Mouse (Mus musculus) right cerebral cortex, postnatal 36 days (tissue): Measurements from ENCODE around the gene Gna13.
"Not testable (repeated sequence)": the region's sequence is repeated elsewhere in the genome, so short reads cannot be mapped to it uniquely, and the experiment has no call there.

Experiments
- DNase-seq, 2 experiments: peaks; one replicate each; pipeline ENCODE4 v3.0.0; 2022; ENCODE audit warnings: low spot score in 2 of 2, mixed read lengths in 1 of 2

Gna13 gene

DNA sequence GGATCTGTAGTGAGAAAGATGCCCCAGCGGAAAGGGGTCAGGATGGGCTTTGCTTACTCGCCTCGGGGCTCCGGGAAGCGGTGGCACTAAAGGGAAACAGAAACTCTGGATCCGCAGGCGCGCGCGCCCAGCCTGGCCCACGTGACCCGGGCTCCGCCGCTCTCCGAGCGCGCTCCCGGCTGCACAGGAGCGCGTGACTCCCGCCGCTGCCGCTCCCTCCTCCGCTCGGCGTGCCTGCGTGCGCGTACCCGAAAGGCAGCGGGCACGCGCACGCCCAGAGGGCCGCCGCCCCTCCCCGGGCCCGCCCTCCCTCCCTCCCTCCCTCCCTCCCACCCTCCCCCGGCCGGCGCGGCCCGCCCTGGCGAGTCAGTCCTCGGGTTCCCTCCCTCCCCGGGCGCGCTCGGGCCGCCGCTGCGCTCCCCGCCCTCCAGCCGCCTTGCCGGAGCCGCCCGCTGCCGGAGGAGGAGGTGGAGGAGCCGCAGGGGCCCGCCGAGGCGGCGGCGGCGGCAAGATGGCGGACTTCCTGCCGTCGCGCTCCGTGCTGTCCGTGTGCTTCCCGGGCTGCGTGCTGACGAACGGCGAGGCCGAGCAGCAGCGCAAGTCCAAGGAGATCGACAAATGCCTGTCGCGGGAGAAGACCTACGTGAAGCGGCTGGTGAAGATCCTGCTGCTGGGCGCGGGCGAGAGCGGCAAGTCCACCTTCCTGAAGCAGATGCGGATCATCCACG lies at the start of gene Gna13:
Gene Gna13 (plus strand): TSS at position 369 of the 728 bp plus-strand sequence.
- DNase-seq = peak; percentile 85 to 89

DNA sequence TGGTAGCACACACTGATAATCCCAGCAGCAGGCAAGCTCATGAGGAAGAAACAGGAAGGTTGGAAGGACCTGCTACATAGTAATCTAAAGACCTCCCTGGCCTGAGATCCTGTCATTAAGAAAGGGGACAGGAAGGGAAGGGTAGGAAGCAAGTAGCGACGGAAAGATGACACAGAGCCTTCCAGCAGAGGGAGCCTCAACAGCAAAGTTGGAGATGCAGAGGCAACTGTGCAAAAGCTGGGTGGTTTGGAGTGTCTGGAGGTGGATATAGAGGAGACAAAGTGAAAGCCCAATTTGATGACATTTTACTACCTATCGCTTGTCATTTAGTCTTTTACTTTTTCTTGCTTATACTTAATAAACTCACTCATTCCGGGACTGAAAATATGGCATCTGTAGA lies 45.7 kb upstream of the Gna13 start:
- DNase-seq = no peak

DNA sequence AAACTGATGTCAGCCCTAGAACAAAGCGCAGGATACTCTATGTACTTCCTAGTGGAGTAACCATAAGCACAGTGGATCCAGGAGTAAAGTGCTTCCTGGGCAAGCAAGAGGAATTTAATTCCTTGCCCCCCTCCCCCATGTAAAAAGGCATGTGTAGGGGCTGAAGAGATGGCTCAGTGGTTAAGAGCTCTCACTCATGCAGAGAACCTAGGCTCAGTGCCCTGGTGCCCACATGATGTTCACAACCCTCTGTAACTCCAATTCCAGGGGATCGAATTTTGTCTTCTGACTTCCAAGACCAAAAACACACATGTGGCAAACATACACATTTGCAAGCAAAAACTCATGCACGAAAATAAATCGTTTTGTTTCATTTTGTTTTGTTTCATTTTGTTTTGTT lies 43.2 kb upstream of the Gna13 start:
- no peak for DNase-seq

DNA sequence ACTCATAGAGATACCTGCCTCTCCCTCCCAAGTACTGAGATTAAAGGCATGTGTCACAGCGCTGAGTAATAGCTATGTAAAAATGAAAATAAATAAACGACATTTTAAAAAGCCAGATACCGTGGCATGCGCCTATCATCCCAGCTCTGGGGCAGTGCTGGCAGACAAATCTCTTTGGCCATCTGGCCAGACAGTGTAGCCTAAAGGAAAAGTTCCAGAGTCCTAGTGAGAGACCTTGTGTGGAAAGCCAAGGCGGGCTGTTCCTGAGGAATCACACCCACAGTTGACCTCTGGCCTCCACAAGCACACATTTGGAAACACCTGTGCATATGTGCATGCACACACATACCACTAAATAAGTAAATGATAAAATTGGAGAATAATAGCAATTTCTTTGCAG lies 42.7 kb upstream of the Gna13 start:
- no peak for DNase-seq

- peak; percentile 26 to 51 for DNase-seq
Measured at GRCm38 (mm10) chr11:109320361-109320933, 42.2 kb upstream of the Gna13 start.

DNA sequence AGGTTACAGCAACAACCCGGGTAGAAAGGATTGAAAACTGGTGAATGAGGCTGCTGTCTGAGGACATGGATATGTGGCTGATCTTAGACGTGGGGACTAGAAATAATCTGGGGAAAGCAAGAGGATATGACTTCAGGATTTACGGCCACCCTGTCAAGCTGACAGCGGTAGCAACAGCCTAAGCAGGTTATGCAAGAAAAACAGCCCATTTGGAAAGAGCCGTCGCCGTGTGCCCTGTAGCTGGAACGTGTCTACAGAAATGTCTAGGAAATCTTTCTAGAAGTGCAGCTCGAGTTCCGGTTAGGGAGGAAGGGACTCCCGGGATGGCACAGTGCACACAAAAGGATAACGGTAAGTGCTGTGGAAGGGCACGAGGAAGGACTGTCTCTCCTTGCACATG lies 36.4 kb upstream of the Gna13 start:
- DNase-seq = no peak

- DNase-seq = no peak
Measured at GRCm38 (mm10) chr11:109327381-109327780, 35.2 kb upstream of the Gna13 start.

- no peak for DNase-seq
Measured at GRCm38 (mm10) chr11:109327952-109328351, 34.7 kb upstream of the Gna13 start.

- no peak for DNase-seq
Measured at GRCm38 (mm10) chr11:109329331-109329730, 33.3 kb upstream of the Gna13 start.

- no peak for DNase-seq
Measured at GRCm38 (mm10) chr11:109330706-109331393, 31.8 kb upstream of the Gna13 start.

GRCm38 (mm10) chr11:109331424-109331824 lies 31.2 kb upstream of the Gna13 start:
- peak; percentile 84 to 85 for DNase-seq

DNA sequence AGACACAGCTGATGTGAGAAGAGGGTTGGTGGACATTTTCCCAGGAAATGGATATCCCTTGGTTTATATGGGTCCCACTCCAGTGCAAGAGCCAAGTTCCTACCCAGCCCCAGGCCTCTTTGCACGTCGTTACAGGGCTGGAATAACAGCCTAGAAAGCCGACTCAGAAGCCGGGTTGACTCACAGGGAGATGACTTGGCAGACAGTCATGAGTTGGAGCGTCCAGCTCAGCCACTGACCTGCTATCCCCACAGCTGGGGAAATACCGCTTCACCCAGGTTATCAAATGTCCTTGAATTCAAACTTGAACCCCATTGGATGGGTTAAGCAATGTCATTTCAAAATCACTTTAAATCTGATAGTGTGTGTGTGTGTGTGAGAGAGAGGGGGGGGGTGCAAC lies 29.9 kb upstream of the Gna13 start:
- no peak for DNase-seq

- no peak for DNase-seq
Measured at GRCm38 (mm10) chr11:109334773-109335172, 27.9 kb upstream of the Gna13 start.

DNA sequence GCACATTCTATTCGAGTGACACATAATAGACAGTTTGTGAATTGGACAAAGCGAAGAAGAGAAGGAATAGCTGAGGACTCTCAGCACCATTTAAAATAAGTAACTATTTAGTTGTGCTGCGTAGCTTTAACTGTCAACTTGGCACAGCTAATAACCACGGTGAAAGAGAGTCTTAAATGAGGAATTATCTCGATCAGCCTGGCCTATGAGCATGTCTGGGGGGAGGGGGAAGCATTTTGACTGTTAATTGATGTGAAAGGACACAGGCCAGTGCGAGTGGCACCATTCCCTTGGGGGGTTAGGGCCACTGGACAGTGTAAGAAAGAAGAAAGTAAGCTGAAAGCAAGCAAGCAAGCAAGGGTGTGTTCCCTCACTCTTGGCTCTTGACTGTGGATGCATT lies 26.7 kb upstream of the Gna13 start:
- no peak for DNase-seq

GRCm38 (mm10) chr11:109339155-109339938 lies 23.3 kb upstream of the Gna13 start:
- no peak for DNase-seq

DNA sequence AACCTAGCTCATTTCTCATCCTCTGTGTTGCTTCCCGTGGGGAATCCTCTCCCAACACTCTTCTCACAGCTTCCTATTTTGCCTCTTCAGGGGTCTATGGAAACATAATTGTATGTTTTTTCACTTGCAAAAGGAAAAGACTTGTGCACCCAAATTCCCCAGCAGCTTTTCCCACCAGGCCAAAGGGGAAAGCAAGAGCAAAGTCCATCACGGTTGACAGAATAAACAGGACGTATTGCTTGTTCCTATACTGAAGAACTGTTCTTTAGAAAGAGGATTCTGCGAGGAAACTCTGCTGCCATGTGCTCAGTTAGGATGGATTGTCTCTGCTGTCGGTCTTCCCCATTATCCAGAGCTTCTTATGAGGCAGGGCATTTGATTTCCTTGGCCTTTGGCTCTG lies 22.1 kb upstream of the Gna13 start:
- DNase-seq = no peak

DNA sequence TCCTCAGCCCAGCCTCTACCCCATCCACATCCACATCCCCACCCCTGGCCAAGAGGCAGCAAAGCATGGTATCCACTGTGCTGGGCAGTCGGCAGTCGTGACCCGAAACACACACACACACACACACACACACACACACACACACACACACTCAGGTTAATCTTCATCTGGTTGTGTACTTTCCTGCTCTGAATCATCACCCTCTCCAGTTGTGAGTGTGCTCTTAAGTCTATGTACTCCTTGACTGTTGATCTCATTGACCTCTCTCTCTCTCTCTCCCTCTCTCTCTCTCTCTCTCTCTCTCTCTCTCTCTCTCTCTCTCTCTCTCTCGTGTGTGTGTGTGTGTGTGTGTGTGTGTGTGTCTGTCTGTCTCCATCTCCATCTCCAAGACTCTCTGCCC lies 20.0 kb upstream of the Gna13 start:
- DNase-seq = not testable (repeated sequence)

- no peak for DNase-seq
Measured at GRCm38 (mm10) chr11:109343558-109343957, 19.1 kb upstream of the Gna13 start.

DNA sequence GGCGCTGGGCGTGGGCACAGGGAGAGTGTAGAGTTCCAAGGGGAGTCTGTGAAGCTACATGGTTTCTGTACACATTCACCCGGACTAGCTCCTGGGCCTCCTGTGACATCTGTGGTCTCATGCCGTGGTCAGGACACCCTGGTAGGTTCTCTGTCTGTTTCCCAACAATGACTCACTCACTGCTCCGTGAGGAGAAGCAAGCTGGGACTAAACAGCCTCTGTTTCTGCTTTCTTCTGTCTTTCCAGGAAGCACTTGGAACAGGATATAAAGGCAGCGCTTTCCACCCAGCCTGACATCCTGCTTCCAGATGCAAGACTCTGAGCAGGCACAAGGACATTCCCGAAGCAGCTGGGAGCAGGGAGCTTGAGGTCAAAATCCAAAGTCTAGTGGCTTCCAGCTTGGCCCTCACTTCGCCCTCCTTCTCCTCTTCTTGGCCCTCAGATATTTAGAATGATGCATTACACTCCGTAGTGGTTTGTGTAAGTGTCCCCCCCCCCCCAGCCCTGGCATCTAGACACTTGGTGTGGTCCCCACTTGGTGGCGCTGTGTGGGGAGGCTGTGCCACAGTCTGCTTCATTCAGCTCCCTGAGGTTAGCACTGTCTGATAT lies 18.5 kb upstream of the Gna13 start:
- DNase-seq = no peak

DNA sequence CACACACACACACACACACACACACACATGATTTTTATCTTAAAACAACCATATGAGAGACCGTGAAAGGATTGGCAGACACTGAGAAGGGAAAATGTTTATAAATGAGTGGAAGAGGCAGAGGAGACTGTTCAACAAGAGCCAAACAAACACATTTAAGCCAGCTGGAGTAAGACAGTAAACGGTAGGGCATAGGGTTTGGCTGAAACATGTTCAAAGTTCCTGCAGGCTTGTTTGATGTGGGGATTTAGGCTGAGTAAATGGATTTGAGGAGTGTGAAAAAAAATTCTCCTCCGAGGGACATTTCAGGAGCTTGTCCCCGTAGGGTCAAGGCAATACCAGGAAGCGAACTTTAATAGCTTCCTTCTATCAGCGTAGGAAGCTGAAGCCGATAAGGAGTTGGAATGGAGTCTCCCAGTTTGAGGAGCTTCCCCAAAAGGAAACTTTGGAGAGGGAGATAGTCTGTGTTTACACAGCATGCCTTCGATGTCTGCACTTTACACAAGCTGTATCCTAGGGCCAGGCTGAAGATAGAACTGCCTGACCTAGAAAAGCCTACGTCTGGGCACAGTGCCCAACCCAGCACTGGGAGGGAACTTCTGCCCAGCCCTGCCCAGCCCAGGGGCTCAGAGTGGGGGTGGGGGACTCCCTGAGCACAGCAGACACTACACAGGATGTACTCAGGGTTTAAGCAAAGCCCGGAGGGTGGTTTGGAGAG lies 15.2 kb upstream of the Gna13 start:
- peak; percentile 61 to 74 for DNase-seq

DNA sequence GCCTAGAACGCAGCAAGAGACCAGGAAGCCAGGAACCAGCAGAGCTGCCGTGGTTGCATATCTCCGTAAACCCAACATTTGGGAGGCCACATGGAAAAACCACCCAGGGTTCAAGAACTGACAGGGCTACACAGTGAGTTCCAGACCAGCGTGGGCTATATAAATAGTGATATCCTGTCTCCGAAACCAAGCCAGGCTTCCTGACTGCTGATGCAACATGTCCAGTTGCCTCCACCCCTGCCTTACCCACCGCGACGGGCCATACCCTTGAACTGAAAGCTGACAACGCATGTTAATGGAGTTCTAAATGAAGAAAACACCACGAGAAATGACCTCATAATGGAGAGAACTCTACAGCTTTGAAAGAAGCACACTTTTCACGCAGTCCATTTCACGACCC lies 14.2 kb upstream of the Gna13 start:
- DNase-seq = no peak
